Mouse (Mus musculus): ENCODE results near the gene Dach1.

GRCm38 (mm10) chr14:98138873-98139665, 30.5 kb downstream of the Dach1 start:
- TF ChIP-seq ZNF384 (IDR thresholded peaks at IDR 0.05; ENCODE audit: low read depth, low read length) (no peak), JUN (IDR thresholded peaks at IDR 0.05; ENCODE audit: insufficient read depth, low read depth, low read length) (no peak), POLR2A (IDR thresholded peaks at IDR 0.05; ENCODE audit: low read depth, low read length) (no peak), CTCF (conservative IDR thresholded peaks at IDR 0.05 in 1 of 2, IDR thresholded peaks at IDR 0.05 in 1 of 2; ENCODE audit: low read depth in 2 of 2, low read length in 2 of 2) (no peak), RAD21 (IDR thresholded peaks at IDR 0.05; ENCODE audit: low read depth, low read length) (no peak), MXI1 (IDR thresholded peaks at IDR 0.05; ENCODE audit: low read depth, low read length) (no peak), POLR2AphosphoS2 (IDR thresholded peaks at IDR 0.05; ENCODE audit: low read depth, low read length) (no peak), E2F4 (IDR thresholded peaks at IDR 0.05; ENCODE audit: insufficient replicate concordance, low read depth, low read length) (no peak), NRF1 (IDR thresholded peaks at IDR 0.05; ENCODE audit: low read depth, low read length) (no peak), MEF2A (IDR thresholded peaks at IDR 0.05; ENCODE audit: borderline replicate concordance, low read depth, low read length) (no peak), USF1 (IDR thresholded peaks at IDR 0.05; ENCODE audit: low read depth, low read length) (no peak), RCOR1 (conservative IDR thresholded peaks at IDR 0.05; ENCODE audit: low read depth, low read length) (no peak), MYC (IDR thresholded peaks at IDR 0.05; ENCODE audit: low read depth, low read length) (no peak), GABPA (IDR thresholded peaks at IDR 0.05; ENCODE audit: insufficient replicate concordance, low read depth, low read length) (no peak)
